Mouse (Mus musculus): ENCODE data around the gene Dbp.
A peak's percentile ranks its signal among the peaks of the same experiment; 100 is the strongest.

The Dbp gene

DNA sequence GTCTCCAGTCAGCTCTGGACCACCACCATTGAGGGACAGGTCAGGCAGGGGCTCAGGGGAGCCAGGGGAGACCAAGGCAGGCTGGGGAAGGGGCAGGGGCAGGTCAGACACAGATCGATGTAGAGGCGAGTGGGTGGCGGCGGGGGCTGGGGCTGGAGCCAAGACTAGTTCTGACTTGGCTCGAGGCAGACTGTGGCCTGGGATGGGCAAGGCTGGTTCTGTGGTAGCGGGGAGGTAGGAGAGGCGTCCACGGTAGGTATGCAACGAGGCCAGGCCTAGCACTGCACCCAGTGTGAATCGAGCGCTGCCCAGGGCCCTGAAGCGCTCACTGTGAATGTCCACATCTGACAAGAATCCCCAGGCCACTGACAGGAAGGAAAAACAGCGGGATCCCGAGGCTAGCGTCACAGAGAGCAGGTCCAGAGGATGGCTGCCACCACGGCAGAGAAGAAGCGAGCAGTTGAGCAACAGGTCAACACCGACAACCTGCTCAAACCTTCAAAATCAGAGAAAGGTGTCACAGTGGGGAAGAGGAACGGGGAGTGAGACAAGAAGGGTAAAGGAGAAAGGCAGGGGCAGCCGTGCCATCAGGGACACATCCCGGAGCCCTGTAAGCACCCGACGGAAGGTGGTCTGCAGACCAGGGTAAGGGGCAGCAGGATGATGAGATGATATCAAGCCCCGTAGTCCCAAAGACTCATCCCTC, 6.6 kb downstream of the Dbp start:
- DNase-seq (ENCODE audit: low read depth, low spot score): no peak

DNA sequence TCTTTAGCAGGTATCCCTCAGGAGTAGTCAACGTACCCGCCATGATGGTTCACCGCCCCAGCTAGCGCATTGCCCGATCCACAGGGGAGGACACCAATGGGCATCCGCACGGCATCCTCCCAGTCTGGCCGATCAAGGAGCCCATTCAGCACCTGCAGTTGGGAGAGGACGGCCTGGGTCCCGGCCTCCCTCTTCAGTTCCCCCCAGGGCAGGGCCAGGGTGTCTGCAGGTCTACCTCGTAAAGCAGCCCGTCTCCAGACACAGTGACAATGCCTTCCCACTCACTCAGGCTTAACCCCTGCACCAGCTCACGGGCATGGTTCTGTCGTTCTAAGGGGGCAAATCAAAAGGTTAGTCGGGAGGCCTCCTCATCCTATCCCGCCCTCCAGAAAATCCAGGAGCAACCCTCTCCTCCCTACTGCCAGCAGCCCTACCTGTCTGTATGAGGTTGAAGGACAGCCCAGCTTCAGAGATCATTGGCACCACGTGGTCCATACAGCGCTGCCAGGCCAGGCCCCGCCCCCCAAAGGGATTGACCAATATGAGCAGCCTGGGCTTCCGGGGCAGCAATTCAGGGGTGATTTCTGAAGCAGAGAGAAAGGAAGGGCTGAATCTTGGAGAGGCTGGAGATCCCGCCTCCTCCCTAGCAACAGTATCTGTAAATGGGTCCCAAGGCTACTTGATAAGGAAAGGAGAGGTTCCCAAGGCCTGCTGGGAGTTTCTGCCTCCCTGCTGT, 7.3 kb downstream of the Dbp start:
- no peak for DNase-seq (ENCODE audit: low read depth, low spot score)

DNA sequence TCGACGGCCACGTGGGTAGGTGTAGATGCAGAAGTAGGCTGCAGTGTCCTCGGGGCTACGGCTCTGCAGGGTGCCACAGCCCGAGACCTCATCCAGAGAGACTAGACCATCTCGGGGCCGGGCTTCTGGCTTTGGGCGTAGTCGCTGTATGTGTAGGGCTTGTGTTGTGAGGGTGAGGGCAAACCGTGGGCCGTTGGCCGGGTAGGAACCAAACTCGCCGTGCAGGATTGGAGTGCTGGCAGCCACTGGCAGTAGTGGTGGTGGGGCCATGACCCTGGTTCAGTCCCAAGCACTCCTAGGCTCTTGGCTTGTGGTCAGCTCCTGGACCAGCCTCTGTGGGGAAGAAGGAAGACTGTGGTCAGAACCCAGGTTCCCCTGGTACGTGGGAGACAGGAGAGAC, 8.5 kb downstream of the Dbp start:
- no peak for DNase-seq (ENCODE audit: low read depth, low spot score)

DNA sequence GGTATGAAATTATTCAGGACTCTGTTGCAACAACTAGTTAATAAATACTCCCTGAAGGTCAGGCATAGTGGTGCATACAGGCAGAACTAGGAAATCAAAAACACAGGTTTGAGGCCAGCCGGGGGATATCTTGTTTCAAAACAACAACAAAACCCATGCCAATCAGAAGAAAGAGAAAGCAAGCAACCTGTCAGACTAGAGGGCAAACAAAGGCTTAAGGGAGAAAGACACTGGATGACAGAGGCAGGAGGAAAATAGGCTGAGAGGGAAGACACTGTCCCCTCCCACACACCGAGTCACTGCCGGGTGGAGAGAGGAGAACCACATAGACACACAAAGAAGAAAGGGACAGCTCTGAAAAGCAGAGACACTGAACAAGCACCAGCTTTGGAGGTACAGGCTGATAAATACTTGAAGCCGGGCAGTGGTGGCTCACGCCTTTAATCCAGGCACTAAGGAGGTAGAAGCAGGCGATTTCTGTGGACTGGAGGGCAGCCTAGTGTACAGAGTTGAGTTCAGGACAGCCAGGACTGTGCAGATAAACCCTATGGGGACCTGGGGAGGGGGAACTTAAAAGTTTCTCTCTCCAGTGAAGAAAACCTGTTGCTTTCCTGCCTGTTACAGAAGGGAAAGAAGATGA, 9.1 kb downstream of the Dbp start:
- DNase-seq (ENCODE audit: low read depth, low spot score): no peak

DNA sequence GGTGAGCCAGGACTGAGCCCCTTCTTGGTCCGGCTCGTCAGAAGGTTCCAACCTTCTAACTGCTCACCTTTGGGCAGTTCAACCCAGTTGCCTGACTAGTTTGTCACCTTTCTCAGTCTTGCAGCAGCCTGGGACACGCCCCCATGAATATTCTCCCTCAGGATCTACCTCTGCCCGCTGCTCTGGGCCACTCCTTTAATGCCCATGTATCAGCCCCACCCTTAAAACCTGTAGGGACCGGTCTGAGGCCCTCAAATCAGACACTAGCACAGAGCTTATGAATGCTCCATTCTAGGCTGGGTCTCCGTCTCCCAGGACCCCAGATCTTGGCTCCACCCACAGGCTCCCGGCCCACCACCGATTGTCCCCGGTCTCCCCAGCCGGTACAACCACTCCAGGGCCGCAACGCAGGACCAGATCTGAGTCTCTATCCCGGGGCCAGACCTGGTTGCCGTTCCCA, 9.8 kb downstream of the Dbp start:
- no peak for DNase-seq (ENCODE audit: low read depth, low spot score)

DNA sequence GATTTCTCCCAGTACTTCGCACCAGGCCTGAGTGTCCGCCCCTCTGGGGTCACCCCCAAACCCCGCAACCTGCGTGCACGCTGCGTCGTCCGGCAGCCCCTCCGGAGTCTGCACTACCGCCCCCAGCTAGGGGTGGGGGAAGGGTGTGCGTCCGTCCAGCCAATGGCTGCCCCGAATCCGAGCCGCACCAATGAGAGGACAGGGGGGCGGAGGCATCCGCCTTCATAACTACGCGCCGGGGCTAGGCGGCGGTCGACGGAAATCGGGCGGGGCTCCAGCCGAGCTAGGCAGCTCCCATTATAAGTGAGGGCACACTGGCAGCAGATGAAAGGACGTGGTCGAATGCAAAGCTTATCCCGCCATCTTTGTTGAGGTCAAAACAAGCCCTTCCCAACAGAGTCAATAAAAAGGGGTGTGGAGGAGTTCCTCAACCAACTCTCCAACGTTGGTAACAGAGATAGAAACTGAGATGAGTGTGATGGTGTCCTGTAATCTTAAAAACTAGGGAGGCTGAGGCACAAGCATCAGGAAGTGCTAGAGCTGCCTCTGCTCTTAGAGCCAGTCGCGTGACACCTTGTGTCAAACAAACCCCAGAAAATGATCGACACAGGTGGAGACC, 10.3 kb downstream of the Dbp start, which contains the start of gene Rpl18:
Gene Rpl18 (plus strand): TSS at position 368 of the 619 bp plus-strand sequence.
- peak; percentile 96 for DNase-seq (ENCODE audit: low read depth, low spot score)

DNA sequence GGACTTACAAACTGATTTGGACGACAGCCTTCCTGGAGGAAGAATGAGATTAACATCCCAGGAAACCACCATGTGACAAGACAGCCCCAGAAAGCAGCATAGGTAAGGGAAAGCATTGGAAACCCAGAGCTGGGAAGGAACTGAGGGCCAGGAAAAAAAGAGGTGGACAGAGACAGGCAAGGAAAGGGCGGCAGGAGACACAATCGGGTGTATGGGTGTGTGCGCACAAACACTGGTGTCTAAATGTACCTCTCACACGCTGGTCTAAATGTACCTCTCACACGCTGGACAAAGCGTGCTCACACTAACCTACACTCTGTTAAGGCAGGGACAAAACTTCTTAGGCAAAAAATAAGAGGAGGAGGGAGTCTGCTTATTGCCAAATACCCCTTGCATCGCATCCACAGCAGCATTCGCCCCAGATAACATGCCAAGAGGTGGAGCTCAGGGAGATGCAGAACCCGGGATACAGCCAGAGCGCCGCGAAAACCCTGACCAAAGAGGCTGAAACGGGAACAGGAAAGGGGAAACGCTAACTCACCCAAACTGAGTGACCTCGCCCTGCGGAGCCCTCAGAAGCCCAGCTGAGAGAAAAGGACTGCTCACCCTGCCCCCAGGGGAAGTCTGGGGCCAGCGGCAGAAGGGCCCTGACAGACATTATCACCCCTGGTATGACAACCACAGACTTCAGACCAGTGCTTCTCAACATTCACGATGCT, 11.0 kb downstream of the Dbp start:
- DNase-seq (ENCODE audit: low read depth, low spot score): no peak

DNA sequence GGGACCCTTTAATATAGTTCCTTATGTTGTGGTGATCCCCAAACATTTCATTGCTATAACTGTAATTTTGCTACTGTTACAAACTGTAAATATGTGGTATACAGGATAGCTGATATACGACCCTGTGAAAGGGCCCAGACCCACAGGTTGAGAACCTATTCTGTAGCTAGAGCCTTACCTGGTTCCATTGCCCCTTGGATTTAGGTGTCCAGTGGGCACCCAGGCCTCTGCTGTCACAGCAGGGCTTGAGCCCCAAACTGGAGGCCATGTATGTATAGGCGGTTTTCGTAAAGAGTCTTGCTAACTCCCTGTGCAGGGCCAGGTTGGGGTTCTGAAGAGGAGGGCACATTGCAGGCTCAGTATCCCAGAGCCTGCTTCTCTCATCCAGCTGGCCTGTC, 11.6 kb downstream of the Dbp start:
- DNase-seq (ENCODE audit: low read depth, low spot score): no peak

DNA sequence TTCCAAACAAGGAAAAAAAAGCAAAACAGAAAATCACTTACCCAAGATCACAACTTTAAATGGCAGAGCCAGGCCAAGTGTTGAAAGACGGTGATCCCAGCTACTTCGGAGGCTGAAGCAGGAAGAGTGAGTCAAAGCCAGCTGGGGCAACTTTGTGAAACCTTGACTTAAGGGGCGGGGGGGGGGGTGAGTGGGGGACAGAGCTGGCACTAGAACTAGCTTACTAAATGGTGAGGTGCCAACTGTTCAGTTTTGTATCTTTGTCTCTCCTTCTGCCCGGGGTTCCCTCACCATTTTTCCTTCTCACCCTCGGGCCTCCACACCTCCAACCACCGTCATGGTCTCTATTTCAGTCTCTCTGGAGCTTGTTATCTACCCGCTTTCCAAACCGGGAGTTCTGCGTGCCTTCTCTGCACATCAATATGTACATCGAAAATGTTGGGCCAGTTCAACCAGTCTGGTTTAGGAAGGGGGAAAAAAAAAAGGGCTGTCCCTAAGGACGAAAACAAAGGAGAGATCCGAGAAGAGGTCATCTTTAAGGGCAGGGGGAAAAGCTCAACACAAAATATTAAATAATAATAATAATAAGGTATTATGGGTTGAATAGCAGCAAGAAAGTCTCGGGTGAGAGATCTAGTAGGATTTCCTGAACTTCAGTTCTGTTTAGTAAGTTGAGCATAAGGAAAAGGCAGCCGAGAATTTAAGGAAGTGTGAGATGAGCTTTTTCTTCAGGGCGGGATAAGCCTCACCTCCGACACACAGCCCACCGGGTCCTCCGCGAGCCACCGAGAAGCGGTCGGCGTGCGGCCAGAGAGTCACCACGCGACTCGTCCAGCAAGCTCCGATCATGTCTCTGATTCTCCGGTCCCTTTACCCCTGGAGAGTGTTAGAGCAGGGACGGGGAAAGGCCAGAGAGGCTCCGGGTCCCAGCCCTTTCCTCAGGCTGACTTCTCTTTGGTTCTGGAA, 12.3 kb downstream of the Dbp start:
- no peak for DNase-seq (ENCODE audit: low read depth, low spot score)

DNA sequence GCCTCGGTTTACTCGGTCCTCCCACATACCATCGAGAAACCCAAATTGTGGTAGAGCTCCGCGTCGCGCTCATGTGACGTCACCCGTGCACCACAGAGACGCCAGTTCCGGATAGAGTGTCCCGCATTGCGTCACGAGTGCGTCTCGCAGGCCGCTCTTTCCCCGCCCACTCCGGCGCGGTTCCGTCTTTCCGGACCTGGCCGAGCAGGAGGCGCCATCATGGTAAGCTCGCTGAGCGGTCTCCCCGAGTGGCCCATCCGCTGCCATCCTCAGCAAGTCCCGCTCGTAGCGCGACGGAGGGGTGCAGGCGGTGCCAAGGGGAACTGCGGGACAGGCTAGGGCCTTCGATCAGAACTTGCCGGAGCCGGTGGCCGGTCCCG, 13.0 kb downstream of the Dbp start, which contains the start of gene Sphk2:
Gene Sphk2 (minus strand): TSS at position 85 of the 380 bp plus-strand sequence.
- peak; percentile 100 for DNase-seq (ENCODE audit: low read depth, low spot score)

DNA sequence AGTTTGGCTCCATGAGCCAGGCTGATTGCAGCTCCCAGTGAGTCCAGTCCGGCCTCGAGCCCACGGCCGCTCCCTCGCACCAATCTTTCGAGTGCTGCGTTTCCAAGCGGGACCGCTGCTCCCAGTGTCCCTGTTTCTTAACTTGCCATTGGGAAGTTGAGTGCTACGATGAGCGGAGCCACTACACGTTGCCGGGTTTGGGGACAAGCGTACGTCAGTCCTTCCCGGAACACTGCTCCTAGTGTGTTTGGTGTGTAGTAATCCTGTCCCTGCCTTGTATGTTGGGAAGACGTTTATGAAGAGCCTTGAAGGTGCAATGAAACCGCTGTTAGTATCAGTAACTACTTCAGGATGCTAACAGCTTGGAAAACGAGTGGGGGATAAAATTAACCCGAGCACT, 13.4 kb downstream of the Dbp start:
- DNase-seq (ENCODE audit: low read depth, low spot score): no peak

DNA sequence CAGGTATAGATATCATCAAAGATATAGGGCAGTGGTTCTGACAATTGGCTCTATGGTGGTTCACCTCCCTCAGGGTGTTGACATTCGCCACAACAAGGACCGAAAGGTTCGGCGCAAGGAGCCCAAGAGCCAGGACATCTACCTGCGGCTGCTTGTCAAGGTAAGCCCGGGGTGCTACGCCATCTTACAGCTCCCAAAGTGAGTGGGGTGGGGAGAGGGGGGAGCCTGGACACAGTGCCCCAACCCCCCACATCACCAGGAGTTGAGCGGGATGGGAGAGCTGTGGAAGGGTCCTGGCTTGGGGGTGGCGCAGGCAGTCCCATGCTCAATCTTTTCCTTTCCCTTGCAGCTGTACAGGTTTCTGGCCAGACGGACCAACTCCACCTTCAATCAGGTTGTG, 14.3 kb downstream of the Dbp start:
- no peak for DNase-seq (ENCODE audit: low read depth, low spot score)

DNA sequence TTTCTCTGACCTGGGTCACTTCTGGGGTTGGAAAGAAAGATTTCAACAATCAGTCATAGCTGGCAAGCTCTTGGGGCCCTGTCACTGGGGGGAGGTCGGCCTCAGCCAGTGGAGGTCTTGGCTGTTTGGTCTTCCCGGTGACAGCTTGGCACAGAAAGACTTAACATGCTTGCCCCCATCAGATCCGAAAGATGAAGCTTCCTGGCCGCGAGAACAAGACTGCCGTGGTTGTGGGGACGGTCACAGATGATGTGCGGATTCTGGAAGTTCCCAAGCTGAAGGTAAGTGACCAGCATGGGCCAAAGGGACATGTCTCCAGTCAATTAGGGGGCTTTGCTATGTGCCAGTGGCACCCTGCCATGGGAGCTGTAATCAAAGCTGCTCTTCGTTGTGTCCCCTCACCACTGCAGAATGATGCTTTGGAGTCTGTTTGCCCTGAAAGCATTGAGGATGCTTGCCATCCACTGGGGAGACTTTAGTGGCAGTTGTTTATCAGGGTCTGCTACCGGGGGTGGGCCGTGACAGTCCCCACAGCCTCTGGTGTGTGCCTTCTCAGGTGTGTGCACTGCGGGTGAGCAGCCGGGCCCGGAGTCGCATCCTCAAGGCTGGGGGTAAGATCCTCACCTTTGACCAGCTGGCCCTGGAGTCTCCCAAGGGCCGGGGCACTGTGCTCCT, 15.0 kb downstream of the Dbp start:
- DNase-seq (ENCODE audit: low read depth, low spot score): no peak

DNA sequence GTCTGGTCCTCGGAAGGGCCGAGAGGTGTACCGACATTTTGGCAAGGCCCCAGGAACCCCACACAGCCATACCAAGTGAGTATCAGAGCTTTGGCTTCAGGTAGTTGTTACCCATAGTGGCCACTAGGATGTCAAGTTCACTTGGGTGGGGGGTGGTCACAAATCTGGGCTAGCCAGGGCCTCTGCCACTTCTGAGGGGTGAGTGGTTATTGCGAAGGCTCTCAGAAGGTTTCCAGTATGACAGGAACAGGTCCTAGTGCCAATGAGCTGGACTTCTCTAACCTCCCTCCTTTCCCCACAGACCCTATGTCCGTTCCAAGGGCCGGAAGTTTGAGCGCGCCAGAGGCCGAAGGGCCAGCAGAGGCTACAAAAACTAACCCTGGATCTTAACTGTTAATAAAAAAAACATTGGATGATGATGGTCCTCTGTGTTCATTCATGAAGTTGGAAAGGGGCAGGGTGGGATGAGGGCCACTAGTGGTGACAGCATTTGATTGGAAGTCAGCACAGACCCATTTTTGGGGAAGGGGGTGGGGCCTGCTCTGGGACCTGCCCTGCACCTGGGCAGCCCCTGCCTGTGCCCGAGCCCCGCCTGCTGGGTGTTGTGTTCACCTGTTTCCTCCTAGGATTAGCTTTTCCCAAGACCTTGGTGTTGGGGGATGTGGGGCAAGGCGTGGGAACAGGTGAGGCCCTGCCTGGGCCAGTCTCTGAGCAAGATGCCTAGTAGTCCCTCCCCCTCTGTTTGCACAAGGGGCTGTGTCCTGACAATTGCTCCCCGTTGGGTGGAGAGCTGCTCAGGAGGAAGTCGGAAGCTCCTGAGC, 15.7 kb downstream of the Dbp start, which contains the start of gene Fam83e:
Gene Fam83e (plus strand): TSS at position 800 of the 821 bp plus-strand sequence.
- no peak for DNase-seq (ENCODE audit: low read depth, low spot score)

DNA sequence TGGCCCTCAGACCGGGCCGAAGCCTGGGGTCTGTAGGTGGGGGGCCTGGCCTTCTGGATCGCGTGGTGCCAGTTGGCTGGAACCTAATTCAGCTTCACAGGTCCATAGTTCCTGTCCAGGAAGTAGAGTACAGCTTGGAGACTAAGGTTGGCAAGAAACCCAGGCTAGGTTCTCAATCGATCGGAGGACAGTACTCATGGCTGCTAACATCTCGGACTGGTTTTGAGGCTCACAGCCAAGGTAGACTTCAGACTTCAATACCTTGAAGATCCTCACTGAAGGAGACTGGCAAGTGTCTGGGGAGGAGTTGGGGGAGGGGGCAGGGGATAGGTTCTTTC, 16.3 kb downstream of the Dbp start:
- DNase-seq (ENCODE audit: low read depth, low spot score): no peak

DNA sequence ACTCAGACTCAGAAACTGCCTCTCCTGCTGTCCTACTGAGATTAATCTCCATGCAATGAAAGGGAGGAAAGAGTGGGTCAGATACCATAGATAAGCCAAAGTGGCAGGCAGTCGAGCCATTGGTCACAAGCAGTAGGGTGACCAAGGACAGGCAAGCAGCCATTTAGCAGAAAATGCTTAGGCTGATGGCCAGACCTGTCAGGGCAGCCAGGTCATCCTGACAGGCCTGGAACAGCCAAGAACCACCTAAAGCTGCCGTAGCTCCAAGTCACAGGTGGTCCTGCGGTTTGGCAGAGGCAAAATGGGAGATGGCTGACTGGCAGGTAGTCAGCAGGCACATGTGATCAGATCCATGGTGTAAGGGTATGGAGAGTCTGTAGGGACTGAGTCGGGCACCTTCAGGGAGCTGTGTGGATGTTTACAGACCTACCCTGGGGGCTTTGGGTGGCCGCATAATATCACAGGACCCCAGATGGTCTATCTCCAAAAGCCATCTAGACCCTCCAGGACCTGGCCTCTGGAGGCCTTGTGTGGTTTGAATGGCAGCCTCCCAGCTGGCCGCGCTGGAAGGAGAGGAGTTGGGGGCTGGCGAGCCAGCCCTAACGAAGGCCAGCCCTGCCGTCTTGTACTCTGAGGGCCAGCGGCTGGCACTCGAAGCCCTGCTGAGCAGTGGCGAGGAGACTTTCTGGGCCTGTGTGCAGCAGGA, 16.9 kb downstream of the Dbp start:
- DNase-seq (ENCODE audit: low read depth, low spot score): no peak

DNA sequence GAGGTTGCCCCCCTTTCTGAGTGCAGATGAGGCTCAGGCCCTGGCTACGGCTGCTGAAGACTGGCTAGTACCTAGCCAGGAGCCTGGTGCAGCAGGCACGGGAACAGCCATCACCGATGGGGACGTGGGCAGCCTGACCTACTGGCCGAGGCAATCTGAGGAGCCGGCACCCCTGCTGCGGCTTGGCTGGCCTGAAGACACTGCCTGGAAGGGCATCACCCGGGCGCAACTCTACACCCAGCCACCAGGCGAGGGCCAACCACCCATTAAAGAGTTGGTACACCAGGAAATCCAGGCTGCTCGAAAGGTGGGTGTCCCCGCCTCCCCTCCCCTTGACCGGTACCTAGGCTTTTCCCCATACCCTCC, 17.4 kb downstream of the Dbp start:
- DNase-seq (ENCODE audit: low read depth, low spot score): no peak

DNA sequence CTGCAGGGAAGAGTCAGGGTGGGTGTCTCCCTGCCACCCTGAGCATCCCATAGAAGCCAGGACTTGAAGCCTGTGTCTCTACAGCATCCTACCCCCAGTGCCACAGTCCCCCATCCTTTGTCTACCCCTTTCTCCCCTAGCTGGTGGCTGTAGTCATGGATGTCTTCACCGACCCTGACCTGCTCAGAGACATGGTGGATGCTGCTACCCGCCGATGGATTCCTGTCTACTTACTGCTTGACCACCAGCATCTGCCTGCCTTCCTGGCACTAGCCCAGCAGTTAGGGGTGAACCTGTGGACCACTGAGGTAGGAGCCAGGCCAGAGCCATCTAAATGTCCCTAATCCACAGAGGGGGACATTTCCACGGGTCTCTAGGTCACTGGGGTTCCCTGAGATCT, 18.4 kb downstream of the Dbp start:
- no peak for DNase-seq (ENCODE audit: low read depth, low spot score)

All from mesoderm, embryonic 11.5 days (tissue).